Mouse (Mus musculus) cerebellum, adult 8-10 months (tissue): ENCODE results near the gene Slc48a1.
A peak's percentile ranks its signal among the peaks of the same experiment; 100 is the strongest.

Experiments used
- DNase-seq: peaks from one replicate; pipeline ENCODE4 v3.0.0; 2022

The Slc48a1 gene

GRCm38 (mm10) chr15:97778311-97779098 is at the start of gene Slc48a1:
Gene Slc48a1, plus strand, starts transcription at chr15:97778520.
- no peak for DNase-seq

GRCm38 (mm10) chr15:97728804-97729203 is 49.5 kb upstream of the Slc48a1 start:
- no peak for DNase-seq

GRCm38 (mm10) chr15:97730365-97730764 is 48.0 kb upstream of the Slc48a1 start:
- no peak for DNase-seq

- DNase-seq: no peak
Measured at GRCm38 (mm10) chr15:97731111-97731510, 47.2 kb upstream of the Slc48a1 start, which contains the start of gene Endou. Gene Endou, minus strand, starts transcription at chr15:97731339.

GRCm38 (mm10) chr15:97731988-97732387 is 46.3 kb upstream of the Slc48a1 start:
- no peak for DNase-seq

- DNase-seq: no peak
Measured at GRCm38 (mm10) chr15:97738923-97739322, 39.4 kb upstream of the Slc48a1 start.

- no peak for DNase-seq
Measured at GRCm38 (mm10) chr15:97740283-97740732, 38.0 kb upstream of the Slc48a1 start.

GRCm38 (mm10) chr15:97741662-97742061 is 36.7 kb upstream of the Slc48a1 start:
- no peak for DNase-seq

GRCm38 (mm10) chr15:97742074-97742473 is 36.2 kb upstream of the Slc48a1 start:
- no peak for DNase-seq

- DNase-seq: no peak
Measured at GRCm38 (mm10) chr15:97742600-97742999, 35.7 kb upstream of the Slc48a1 start.

GRCm38 (mm10) chr15:97743210-97743609 is 35.1 kb upstream of the Slc48a1 start:
- DNase-seq: no peak

- DNase-seq: no peak
Measured at GRCm38 (mm10) chr15:97743961-97744525, 34.3 kb upstream of the Slc48a1 start.

GRCm38 (mm10) chr15:97744930-97745329 is 33.4 kb upstream of the Slc48a1 start:
- no peak for DNase-seq

GRCm38 (mm10) chr15:97745331-97745730 is 33.0 kb upstream of the Slc48a1 start:
- no peak for DNase-seq

GRCm38 (mm10) chr15:97746278-97746677 is 32.0 kb upstream of the Slc48a1 start:
- no peak for DNase-seq

GRCm38 (mm10) chr15:97746748-97747147 is 31.6 kb upstream of the Slc48a1 start:
- no peak for DNase-seq

- no peak for DNase-seq
Measured at GRCm38 (mm10) chr15:97747486-97747885, 30.8 kb upstream of the Slc48a1 start.

GRCm38 (mm10) chr15:97748309-97748708 is 30.0 kb upstream of the Slc48a1 start:
- no peak for DNase-seq

- DNase-seq: no peak
Measured at GRCm38 (mm10) chr15:97748964-97749363, 29.4 kb upstream of the Slc48a1 start.

- no peak for DNase-seq
Measured at GRCm38 (mm10) chr15:97749397-97749796, 28.9 kb upstream of the Slc48a1 start.

GRCm38 (mm10) chr15:97749841-97750240 is 28.5 kb upstream of the Slc48a1 start:
- DNase-seq: no peak

- peak; percentile 18 for DNase-seq
Measured at GRCm38 (mm10) chr15:97750697-97751096, 27.6 kb upstream of the Slc48a1 start.

GRCm38 (mm10) chr15:97751676-97752075 is 26.6 kb upstream of the Slc48a1 start:
- DNase-seq: no peak

GRCm38 (mm10) chr15:97752491-97752890 is 25.8 kb upstream of the Slc48a1 start:
- no peak for DNase-seq
